Mouse (Mus musculus) heart, adult 2 months (tissue): Measurements from ENCODE around the gene Apobec3. TPM values are rescaled to one million over a fixed set of nuclear protein-coding genes. Genes with fewer than 3 reads are reported as not detected.
"Not testable (repeated sequence)": the region's sequence is repeated elsewhere in the genome, so short reads cannot be mapped to it uniquely, and the experiment has no call there.

Experiments
- DNase-seq, 2 experiments: peaks; one replicate each; pipeline ENCODE4 v3.0.0; 2021
- H3K27ac ChIP-seq: fragments of 200-600 bp; 2 replicates; pipeline ENCODE4 v1.8.1; 2022
- H3K27me3 ChIP-seq: fragments of 200-500 bp; 2 replicates; pipeline ENCODE4 v1.6.1; 2012; ENCODE audit warnings: mild to moderate bottlenecking, low read length, inconsistent platforms, mixed read lengths; ENCODE audit not compliant: control insufficient read depth, insufficient read depth
- H3K36me3 ChIP-seq: fragments of 200-500 bp; 2 replicates; pipeline ENCODE4 v1.6.1; 2012; ENCODE audit warnings: low read length, inconsistent platforms; ENCODE audit not compliant: control insufficient read depth, insufficient read depth
- H3K4me1 ChIP-seq: fragments of 200-500 bp; 2 replicates; pipeline ENCODE4 v1.6.1; 2011; ENCODE audit warnings: low read length; ENCODE audit not compliant: control insufficient read depth, insufficient read depth
- H3K4me3 ChIP-seq: fragments of 200-600 bp; 2 replicates; pipeline ENCODE4 v1.8.1; 2022
- H3K79me2 ChIP-seq: fragments of 200-500 bp; replicated peaks from 2 replicates; pipeline ENCODE4 v1.6.1; 2012; ENCODE audit warnings: mild to moderate bottlenecking, inconsistent platforms, low read length, moderate library complexity, mixed read lengths; ENCODE audit not compliant: control insufficient read depth, insufficient read depth
- H3K9ac ChIP-seq: fragments of 200-500 bp; 2 replicates; pipeline ENCODE4 v1.6.1; 2012; ENCODE audit warnings: low read depth, mild to moderate bottlenecking, control low read depth, inconsistent platforms, low read length, mixed read lengths
- CTCF ChIP-seq: fragments of 200-600 bp; IDR thresholded peaks from 2 replicates; pipeline ENCODE4 v1.8.1; 2022; ENCODE audit warnings: antibody characterized with exemption, mild to moderate bottlenecking, moderate library complexity
- EP300 ChIP-seq: fragments of 200-500 bp; IDR thresholded peaks from 2 replicates; pipeline ENCODE4 v1.6.1; 2011; ENCODE audit warnings: low read depth, low read length, control low read depth; ENCODE audit not compliant: insufficient read depth
- POLR2A ChIP-seq: fragments of 200-500 bp; IDR thresholded peaks from 2 replicates; pipeline ENCODE4 v1.6.1; 2011; ENCODE audit warnings: mild to moderate bottlenecking, low read depth, low read length, control low read depth; ENCODE audit not compliant: insufficient read depth
- WGBS: fragments of 180-500 bp; shearing (Covaris S2); methylation state at CpG from one replicate; pipeline ENCODE4 v1.1.7; 2018; 5-methylcytosine and 5-hydroxymethylcytosine counted together
- intact Hi-C: fragments of 180-260 bp; cut with DNase I; formaldehyde crosslinking; loops from one replicate; pipeline ENCODE4 v1.15.1; 2025
- polyA plus RNA-seq: library from polyadenylated mRNA; depleted of rRNA; stranded (reverse); fragments of >200 nt; gene quantifications from 2 replicates; pipeline ENCODE4 v1.2.3, GENCODE M21; 2012
- total RNA-seq, 2 experiments: library from RNA; stranded (reverse); gene quantifications; 2 replicates each; pipeline ENCODE4 v1.2.3; 2021

Gene Apobec3
- total and polyA plus RNA-seq, 3 experiments, result 6.8 to 13.9 (median 7.1) TPM

DNA sequence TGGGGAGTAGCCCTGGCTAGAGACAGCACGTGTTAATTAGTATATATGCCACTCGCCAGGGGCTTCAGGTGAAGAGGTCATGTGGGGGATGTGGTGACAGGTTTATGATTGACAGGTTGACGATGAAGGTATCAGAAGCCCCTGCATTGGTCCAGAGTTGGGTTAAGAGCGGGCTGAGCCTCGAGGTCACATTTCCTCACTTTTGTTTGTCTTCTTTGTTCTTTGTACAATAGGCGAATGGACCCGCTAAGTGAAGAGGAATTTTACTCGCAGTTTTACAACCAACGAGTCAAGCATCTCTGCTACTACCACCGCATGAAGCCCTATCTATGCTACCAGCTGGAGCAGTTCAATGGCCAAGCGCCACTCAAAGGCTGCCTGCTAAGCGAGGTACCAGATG is 13.8 kb downstream of the Apobec3 start:
- WGBS, result 77% methylated on average over 12 of the region's 12 CpGs
- Histone ChIP-seq H3K27ac (no peak overlapping the region), H3K27me3 (no peaks in the 10 kb centered on the region), H3K4me1 (no peaks in the 10 kb centered on the region), H3K79me2 (no peaks in the 10 kb centered on the region), H3K9ac (no peak overlapping the region), H3K36me3 (no peaks in the 10 kb centered on the region), H3K4me3 (no peak overlapping the region)
- no peak for DNase-seq
- TF ChIP-seq POLR2A (no peak), EP300 (no peak)
- intact Hi-C loops, result no loop called here

- WGBS, result 68% methylated on average over 14 of the region's 14 CpGs
- intact Hi-C loops, result no loop called here
- Histone ChIP-seq H3K27ac (no peak overlapping the region), H3K9ac (no peak overlapping the region), H3K27me3 (no peaks in the 10 kb centered on the region), H3K4me1 (no peaks in the 10 kb centered on the region), H3K79me2 (no peaks in the 10 kb centered on the region), H3K36me3 (no peaks in the 10 kb centered on the region), H3K4me3 (no peak overlapping the region)
- DNase-seq, result no peak
- no peak for TF ChIP-seq POLR2A
- no peak for TF ChIP-seq EP300
- TF ChIP-seq CTCF, result no peak
Observed at GRCm38 (mm10) chr15:79906855-79907254, 15.4 kb downstream of the Apobec3 start.

DNA sequence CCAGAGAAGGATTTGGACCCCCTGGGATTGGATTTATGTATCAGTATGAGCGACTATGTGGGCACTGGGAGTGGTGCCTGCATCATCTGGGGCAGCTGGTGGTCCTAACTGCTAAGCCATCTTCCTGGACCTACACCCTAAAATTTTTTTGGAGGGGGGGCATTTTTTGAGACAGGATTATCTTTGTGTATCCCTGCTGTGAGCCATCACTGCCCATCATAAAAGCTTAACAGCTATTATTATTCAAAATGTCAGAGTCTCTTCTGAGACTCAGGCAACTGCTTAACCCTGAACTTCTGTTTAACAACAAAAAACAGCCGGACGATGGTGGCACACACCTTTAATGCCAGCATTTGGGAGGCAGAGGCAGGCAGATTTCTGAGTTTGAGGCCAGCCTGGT is 17.5 kb downstream of the Apobec3 start:
- H3K79me2 ChIP-seq, H3K27me3 ChIP-seq, H3K4me3 ChIP-seq, H3K4me1 ChIP-seq, intact Hi-C loops, H3K9ac ChIP-seq, H3K36me3 ChIP-seq, H3K27ac ChIP-seq, DNase-seq: not testable (repeated sequence)
- WGBS, result 95% methylated on average over 3 of the region's 3 CpGs

GRCm38 (mm10) chr15:79910812-79911211 is 19.4 kb downstream of the Apobec3 start:
- WGBS, result 81% methylated on average over 1 of the region's 1 CpGs
- TF ChIP-seq CTCF, result peak; percentile 55
- not testable (repeated sequence) for H3K9ac ChIP-seq, H3K4me1 ChIP-seq, H3K36me3 ChIP-seq, DNase-seq, H3K27ac ChIP-seq, H3K4me3 ChIP-seq, H3K27me3 ChIP-seq, H3K79me2 ChIP-seq
- intact Hi-C loops, result loop anchor here (2.0 kb wide), 1 partner anchor 20 kb away; the partner anchor contains the start of gene Apobec3

GRCm38 (mm10) chr15:79911339-79911738 is 19.9 kb downstream of the Apobec3 start:
- no peaks in the 10 kb centered on the region for H3K27me3 ChIP-seq
- 85% methylated on average over 8 of the region's 8 CpGs for WGBS
- H3K79me2 ChIP-seq, result no peaks in the 10 kb centered on the region
- H3K36me3 ChIP-seq, result no peaks in the 10 kb centered on the region
- DNase-seq, result no peak
- no peak overlapping the region for H3K9ac ChIP-seq
- H3K27ac ChIP-seq, result no peak overlapping the region
- TF ChIP-seq CTCF, result no peak
- TF ChIP-seq EP300, result no peak
- no peak for TF ChIP-seq POLR2A
- no peaks in the 10 kb centered on the region for H3K4me1 ChIP-seq
- no peak overlapping the region for H3K4me3 ChIP-seq
- intact Hi-C loops, result loop anchor here (2.0 kb wide), 1 partner anchor 21 kb away; the partner anchor contains the start of gene Apobec3

DNA sequence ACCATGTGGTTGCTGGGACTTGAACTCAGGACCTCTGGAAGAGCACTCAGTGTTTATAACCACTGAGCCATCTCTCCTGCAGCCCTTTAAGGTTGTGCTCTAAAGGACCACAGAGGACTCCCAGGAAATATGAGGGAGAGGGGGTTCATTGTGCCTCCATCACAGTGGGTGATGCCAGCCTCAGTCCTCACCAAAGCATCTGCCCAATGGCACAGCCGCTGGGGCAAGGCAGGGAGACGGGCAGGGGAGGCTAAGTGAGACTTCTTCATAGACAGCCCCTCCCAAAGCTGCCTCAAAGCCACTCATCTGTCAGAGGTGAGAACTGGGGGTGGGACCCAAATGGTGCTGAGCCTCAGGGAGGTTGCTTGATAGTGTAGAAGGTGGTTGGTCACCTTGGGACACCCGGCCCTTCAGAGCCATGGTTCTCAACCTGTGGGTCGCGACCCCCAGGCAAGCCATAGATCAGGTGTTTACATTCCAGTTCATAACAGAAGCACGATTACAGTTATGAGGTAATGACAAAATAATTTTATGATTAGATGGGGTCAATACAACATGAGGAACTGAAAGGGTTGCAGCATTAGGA is 22.4 kb downstream of the Apobec3 start:
- Histone ChIP-seq H3K27me3 (no peaks in the 10 kb centered on the region), H3K36me3 (no peaks in the 10 kb centered on the region), H3K4me1 (no peaks in the 10 kb centered on the region), H3K27ac (no peak overlapping the region), H3K4me3 (no peak overlapping the region), H3K79me2 (no peaks in the 10 kb centered on the region), H3K9ac (no peak overlapping the region)
- intact Hi-C loops, result loop anchor here (2.0 kb wide), 1 partner anchor 83 kb away; no protein-coding TSS in a partner anchor
- DNase-seq, result no peak
- TF ChIP-seq CTCF (no peak), EP300 (no peak), POLR2A (no peak)
- WGBS, result 83% methylated on average over 6 of the region's 6 CpGs
